Mouse (Mus musculus) E14TG2a.4 (cell line): Measurements from ENCODE around the gene Cpb1.

Source experiments
- H3K27me3 ChIP-seq: 2 replicates; pipeline ENCODE4 v1.6.1; 2014; ENCODE audit warnings: low read length, control low read depth; ENCODE audit not compliant: insufficient read depth
- H3K36me3 ChIP-seq: 2 replicates; pipeline ENCODE4 v1.6.1; 2014; ENCODE audit warnings: low read length, control low read depth; ENCODE audit not compliant: insufficient read depth
- H3K4me1 ChIP-seq: replicated peaks from 2 replicates; pipeline ENCODE4 v1.6.1; 2014; ENCODE audit warnings: low read depth, low read length, control low read depth
- H3K4me3 ChIP-seq: replicated peaks from 2 replicates; pipeline ENCODE4 v1.5.1; 2014; ENCODE audit warnings: mild to moderate bottlenecking, low read length
- H3K9me3 ChIP-seq: 2 replicates; pipeline ENCODE4 v1.6.1; 2014; ENCODE audit warnings: low read length, control low read depth
- CTCF ChIP-seq: conservative IDR thresholded peaks from 2 replicates; pipeline ENCODE4 v1.5.1; 2014; ENCODE audit warnings: low read length
- NANOG ChIP-seq: IDR thresholded peaks from 2 replicates; pipeline ENCODE4 v1.6.1; 2014; ENCODE audit warnings: borderline replicate concordance, low read length, mixed read lengths
- POU5F1 ChIP-seq: IDR thresholded peaks from 2 replicates; pipeline ENCODE4 v1.6.1; 2014; ENCODE audit warnings: low read length, borderline replicate concordance

The Cpb1 gene

GRCm38 (mm10) chr3:20288761-20289160, 13.2 kb upstream of the Cpb1 start:
- no peak for TF ChIP-seq POU5F1
- no peak for TF ChIP-seq CTCF
- no peak for TF ChIP-seq NANOG

GRCm38 (mm10) chr3:20281796-20282195, 6.3 kb upstream of the Cpb1 start:
- no peak overlapping the region for H3K4me3 ChIP-seq
- no peaks in the 10 kb centered on the region for H3K36me3 ChIP-seq
- no peaks in the 10 kb centered on the region for H3K27me3 ChIP-seq
- H3K9me3 ChIP-seq = peaks cover 17% of the 10 kb centered on the region
- H3K4me1 ChIP-seq = peaks cover 8% of the 10 kb centered on the region
- TF ChIP-seq CTCF (no peak), POU5F1 (no peak), NANOG (no peak)

More at GRCm38 (mm10) chr3:20288761-20289160, 13.2 kb upstream of the Cpb1 start:
- Histone ChIP-seq H3K36me3 (no peaks in the 10 kb centered on the region), H3K4me1 (no peaks in the 10 kb centered on the region), H3K27me3 (no peaks in the 10 kb centered on the region), H3K4me3 (no peak overlapping the region), H3K9me3 (peaks cover 49% of the 10 kb centered on the region)

GRCm38 (mm10) chr3:20254566-20255479, 20.7 kb downstream of the Cpb1 start:
- H3K27me3 ChIP-seq = no peaks in the 10 kb centered on the region
- no peaks in the 10 kb centered on the region for H3K4me1 ChIP-seq
- 0 out of 2 replicates have a peak, but pooled peaks have one; percentile 21 for TF ChIP-seq CTCF
- no peak for TF ChIP-seq POU5F1
- H3K4me3 ChIP-seq = no peak overlapping the region
- no peaks in the 10 kb centered on the region for H3K9me3 ChIP-seq
- H3K36me3 ChIP-seq = no peaks in the 10 kb centered on the region

- H3K9me3 ChIP-seq = no peaks in the 10 kb centered on the region
- TF ChIP-seq CTCF (no peak), NANOG (no peak), POU5F1 (no peak)
- no peaks in the 10 kb centered on the region for H3K4me1 ChIP-seq
- no peaks in the 10 kb centered on the region for H3K27me3 ChIP-seq
- no peak overlapping the region for H3K4me3 ChIP-seq
- H3K36me3 ChIP-seq = no peaks in the 10 kb centered on the region
Observed at GRCm38 (mm10) chr3:20243913-20244312, 31.6 kb downstream of the Cpb1 start.

GRCm38 (mm10) chr3:20242050-20242449, 33.5 kb downstream of the Cpb1 start, which contains the start of gene Cpa3:
TSS of gene Cpa3 (minus strand) at chr3:20242181.
- no peaks in the 10 kb centered on the region for H3K9me3 ChIP-seq
- TF ChIP-seq CTCF (no peak), POU5F1 (no peak), NANOG (no peak)
- no peak within 1 kb of the TSS for H3K4me3 ChIP-seq
- H3K36me3 ChIP-seq = no peaks in the 10 kb centered on the region
- no peaks in the 10 kb centered on the region for H3K27me3 ChIP-seq
- no peaks in the 10 kb centered on the region for H3K4me1 ChIP-seq

GRCm38 (mm10) chr3:20239741-20240140, 35.8 kb downstream of the Cpb1 start:
- H3K9me3 ChIP-seq = no peaks in the 10 kb centered on the region
- no peaks in the 10 kb centered on the region for H3K27me3 ChIP-seq
- H3K4me3 ChIP-seq = no peak overlapping the region
- H3K4me1 ChIP-seq = no peaks in the 10 kb centered on the region
- no peaks in the 10 kb centered on the region for H3K36me3 ChIP-seq
- no peak for TF ChIP-seq CTCF
- no peak for TF ChIP-seq POU5F1

GRCm38 (mm10) chr3:20236965-20237364, 38.6 kb downstream of the Cpb1 start:
- no peaks in the 10 kb centered on the region for H3K9me3 ChIP-seq
- H3K4me1 ChIP-seq = no peaks in the 10 kb centered on the region
- no peak for TF ChIP-seq CTCF
- no peak for TF ChIP-seq POU5F1
- TF ChIP-seq NANOG = no peak
- no peaks in the 10 kb centered on the region for H3K27me3 ChIP-seq
- H3K4me3 ChIP-seq = no peak overlapping the region
- no peaks in the 10 kb centered on the region for H3K36me3 ChIP-seq

GRCm38 (mm10) chr3:20229027-20229426, 46.5 kb downstream of the Cpb1 start:
- TF ChIP-seq POU5F1 = no peak
- TF ChIP-seq CTCF = no peak
- no peak for TF ChIP-seq NANOG
- no peaks in the 10 kb centered on the region for H3K4me1 ChIP-seq
- no peaks in the 10 kb centered on the region; the same call in 1 of the 2 replicates for H3K9me3 ChIP-seq
- H3K4me3 ChIP-seq = no peak overlapping the region
- no peaks in the 10 kb centered on the region for H3K36me3 ChIP-seq
- no peaks in the 10 kb centered on the region for H3K27me3 ChIP-seq

GRCm38 (mm10) chr3:20225429-20225828, 50.1 kb downstream of the Cpb1 start:
- Histone ChIP-seq H3K4me3 (no peak overlapping the region), H3K9me3 (no peaks in the 10 kb centered on the region; the same call in 1 of the 2 replicates), H3K4me1 (no peaks in the 10 kb centered on the region), H3K36me3 (no peaks in the 10 kb centered on the region), H3K27me3 (no peaks in the 10 kb centered on the region)
- TF ChIP-seq NANOG = no peak
- TF ChIP-seq POU5F1 = no peak
- no peak for TF ChIP-seq CTCF
